Mouse (Mus musculus): ENCODE measurements at regions not wholly inside any gene's neighbourhood (a gene's known extent, or its start where the extent isn't known, plus 50 kb on each side); places are given as distances from the start of the nearest gene placed in this dataset.

GRCm38 (mm10) chr14:80280188-80280587, 296.3 kb downstream of the Olfm4 start:
- Histone ChIP-seq H3K27ac (no peak overlapping the region), H3K9ac (ENCODE audit: low read depth, low read length) (no peak overlapping the region), H3K79me2 (replicated peaks; ENCODE audit: control insufficient read depth, insufficient read depth, low read length) (no peaks in the 10 kb centered on the region), H3K4me1 (ENCODE audit: control insufficient read depth, insufficient read depth, low read length) (no peaks in the 10 kb centered on the region), H3K4me3 (no peak overlapping the region), H3K36me3 (ENCODE audit: control insufficient read depth, insufficient read depth, low read length) (no peaks in the 10 kb centered on the region), H3K27me3 (ENCODE audit: control insufficient read depth, insufficient read depth, low read length) (no peaks in the 10 kb centered on the region)
- DNase-seq: no peak
- intact Hi-C loops (cut with DNase I): no loop called here
- TF ChIP-seq CTCF (IDR thresholded peaks at IDR 0.05) (no peak), EP300 (IDR thresholded peaks at IDR 0.05; ENCODE audit: insufficient read depth, low read depth, low read length) (no peak), POLR2A (IDR thresholded peaks at IDR 0.05; ENCODE audit: insufficient read depth, low read depth, low read length) (no peak)
- 62% methylated on average over 4 of the region's 4 CpGs for WGBS

GRCm38 (mm10) chr14:80283726-80284125, 299.8 kb downstream of the Olfm4 start:
- intact Hi-C loops (cut with DNase I): no loop called here
- 32% methylated on average over 2 of the region's 2 CpGs for WGBS
- H3K79me2 ChIP-seq (replicated peaks; ENCODE audit: control insufficient read depth, insufficient read depth, low read length): no peaks in the 10 kb centered on the region

GRCm38 (mm10) chr14:80291360-80291759, 307.5 kb downstream of the Olfm4 start:
- Histone ChIP-seq H3K9ac (ENCODE audit: low read depth, low read length) (no peak overlapping the region), H3K79me2 (replicated peaks; ENCODE audit: control insufficient read depth, insufficient read depth, low read length) (no peaks in the 10 kb centered on the region), H3K36me3 (ENCODE audit: control insufficient read depth, insufficient read depth, low read length) (no peaks in the 10 kb centered on the region), H3K4me3 (no peak overlapping the region), H3K27ac (no peak overlapping the region), H3K4me1 (ENCODE audit: control insufficient read depth, insufficient read depth, low read length) (no peaks in the 10 kb centered on the region), H3K27me3 (ENCODE audit: control insufficient read depth, insufficient read depth, low read length) (no peaks in the 10 kb centered on the region)
- WGBS: 62% methylated on average over 4 of the region's 4 CpGs
- TF ChIP-seq POLR2A (IDR thresholded peaks at IDR 0.05; ENCODE audit: insufficient read depth, low read depth, low read length) (no peak), CTCF (IDR thresholded peaks at IDR 0.05) (no peak), EP300 (IDR thresholded peaks at IDR 0.05; ENCODE audit: insufficient read depth, low read depth, low read length) (no peak)
- intact Hi-C loops (cut with DNase I): no loop called here
- DNase-seq: no peak

More at GRCm38 (mm10) chr14:80283726-80284125, 299.8 kb downstream of the Olfm4 start:
- no peak for DNase-seq
- Histone ChIP-seq H3K27ac (no peak overlapping the region), H3K27me3 (ENCODE audit: control insufficient read depth, insufficient read depth, low read length) (no peaks in the 10 kb centered on the region), H3K4me1 (ENCODE audit: control insufficient read depth, insufficient read depth, low read length) (no peaks in the 10 kb centered on the region), H3K36me3 (ENCODE audit: control insufficient read depth, insufficient read depth, low read length) (no peaks in the 10 kb centered on the region), H3K4me3 (no peak overlapping the region), H3K9ac (ENCODE audit: low read depth, low read length) (no peak overlapping the region)
- TF ChIP-seq EP300 (IDR thresholded peaks at IDR 0.05; ENCODE audit: insufficient read depth, low read depth, low read length): no peak
- TF ChIP-seq POLR2A (IDR thresholded peaks at IDR 0.05; ENCODE audit: insufficient read depth, low read depth, low read length): no peak
- TF ChIP-seq CTCF (IDR thresholded peaks at IDR 0.05): no peak

- Histone ChIP-seq H3K36me3 (ENCODE audit: control insufficient read depth, insufficient read depth, low read length) (no peaks in the 10 kb centered on the region), H3K79me2 (replicated peaks; ENCODE audit: control insufficient read depth, insufficient read depth, low read length) (no peaks in the 10 kb centered on the region), H3K4me3 (no peak overlapping the region), H3K27ac (no peak overlapping the region), H3K27me3 (ENCODE audit: control insufficient read depth, insufficient read depth, low read length) (no peaks in the 10 kb centered on the region), H3K4me1 (ENCODE audit: control insufficient read depth, insufficient read depth, low read length) (no peaks in the 10 kb centered on the region), H3K9ac (ENCODE audit: low read depth, low read length) (no peak overlapping the region)
- WGBS: 79% methylated on average over 4 of the region's 4 CpGs
- TF ChIP-seq CTCF (IDR thresholded peaks at IDR 0.05): no peak
- no peak for TF ChIP-seq POLR2A (IDR thresholded peaks at IDR 0.05; ENCODE audit: insufficient read depth, low read depth, low read length)
- no peak for TF ChIP-seq EP300 (IDR thresholded peaks at IDR 0.05; ENCODE audit: insufficient read depth, low read depth, low read length)
- intact Hi-C loops (cut with DNase I): no loop called here
- DNase-seq: no peak
Measured at GRCm38 (mm10) chr14:80293378-80293777, 309.5 kb downstream of the Olfm4 start.

- H3K4me3 ChIP-seq: no peak overlapping the region
- H3K9ac ChIP-seq (ENCODE audit: low read depth, low read length): no peak overlapping the region
- TF ChIP-seq POLR2A (IDR thresholded peaks at IDR 0.05; ENCODE audit: insufficient read depth, low read depth, low read length) (no peak), EP300 (IDR thresholded peaks at IDR 0.05; ENCODE audit: insufficient read depth, low read depth, low read length) (no peak), CTCF (IDR thresholded peaks at IDR 0.05) (no peak)
- intact Hi-C loops (cut with DNase I): no loop called here
- H3K27me3 ChIP-seq (ENCODE audit: control insufficient read depth, insufficient read depth, low read length): no peaks in the 10 kb centered on the region
- H3K4me1 ChIP-seq (ENCODE audit: control insufficient read depth, insufficient read depth, low read length): no peaks in the 10 kb centered on the region
- no peak overlapping the region for H3K27ac ChIP-seq
- H3K36me3 ChIP-seq (ENCODE audit: control insufficient read depth, insufficient read depth, low read length): no peaks in the 10 kb centered on the region
- no peak for DNase-seq
- H3K79me2 ChIP-seq (replicated peaks; ENCODE audit: control insufficient read depth, insufficient read depth, low read length): no peaks in the 10 kb centered on the region
- 54% methylated on average over 2 of the region's 2 CpGs for WGBS
Measured at GRCm38 (mm10) chr14:80329651-80330050, 345.8 kb downstream of the Olfm4 start.

GRCm38 (mm10) chr14:80362024-80362622, 378.2 kb downstream of the Olfm4 start:
- intact Hi-C loops (cut with DNase I): no loop called here
- Histone ChIP-seq H3K79me2 (replicated peaks; ENCODE audit: control insufficient read depth, insufficient read depth, low read length) (no peaks in the 10 kb centered on the region), H3K27ac (no peak overlapping the region)

More at GRCm38 (mm10) chr14:80362024-80362622, 378.2 kb downstream of the Olfm4 start:
- Histone ChIP-seq H3K27me3 (ENCODE audit: control insufficient read depth, insufficient read depth, low read length) (no peaks in the 10 kb centered on the region), H3K36me3 (ENCODE audit: control insufficient read depth, insufficient read depth, low read length) (no peaks in the 10 kb centered on the region), H3K4me1 (ENCODE audit: control insufficient read depth, insufficient read depth, low read length) (no peaks in the 10 kb centered on the region), H3K4me3 (no peak overlapping the region), H3K9ac (ENCODE audit: low read depth, low read length) (no peak overlapping the region)
- DNase-seq: no peak
- TF ChIP-seq CTCF (IDR thresholded peaks at IDR 0.05) (no peak), EP300 (IDR thresholded peaks at IDR 0.05; ENCODE audit: insufficient read depth, low read depth, low read length) (no peak), POLR2A (IDR thresholded peaks at IDR 0.05; ENCODE audit: insufficient read depth, low read depth, low read length) (no peak)
